Mouse (Mus musculus) heart, postnatal 0 days (tissue): ENCODE data around the gene Zdhhc8. TPM values are rescaled to one million over a fixed set of nuclear protein-coding genes. Genes with fewer than 3 reads are reported as not detected.

Experiments
- ATAC-seq: fragments of 200-750 bp; cut with Nextera tagmentation; 2 replicates; pipeline ENCODE4 v1.8.0; 2017; ENCODE audit warnings: low read depth, moderate number of reproducible peaks, moderate library complexity; ENCODE audit not compliant: insufficient read depth
- DNase-seq: peaks from one replicate; pipeline ENCODE4 v3.0.0-alpha.2; 2016; ENCODE audit warnings: low spot score
- H3K27ac ChIP-seq: fragments of 300-500 bp; sonication (generic); 2 replicates; pipeline ENCODE4 v1.5.1; 2014; ENCODE audit warnings: low read depth, mild to moderate bottlenecking
- H3K27me3 ChIP-seq: fragments of 300-500 bp; sonication (generic); 2 replicates; pipeline ENCODE4 v1.6.1; 2014; ENCODE audit warnings: low read length, mixed read lengths; ENCODE audit not compliant: control insufficient read depth, insufficient read depth
- H3K36me3 ChIP-seq: fragments of 300-500 bp; sonication (generic); replicated peaks from 2 replicates; pipeline ENCODE4 v1.6.1; 2014; ENCODE audit warnings: low read length, mixed read lengths; ENCODE audit not compliant: control insufficient read depth, insufficient read depth
- H3K4me1 ChIP-seq: fragments of 300-500 bp; sonication (generic); 2 replicates; pipeline ENCODE4 v1.6.1; 2014; ENCODE audit warnings: antibody characterized with exemption; ENCODE audit not compliant: control insufficient read depth, insufficient read depth
- H3K4me2 ChIP-seq: fragments of 300-500 bp; sonication (generic); 2 replicates; pipeline ENCODE4 v1.6.1; 2014; ENCODE audit warnings: low read depth, mild to moderate bottlenecking, low read length, moderate library complexity
- H3K4me3 ChIP-seq: fragments of 300-500 bp; sonication (generic); 2 replicates; pipeline ENCODE4 v1.5.1; 2014; ENCODE audit warnings: low read depth, low read length
- H3K9ac ChIP-seq: fragments of 300-500 bp; sonication (generic); replicated peaks from 2 replicates; pipeline ENCODE4 v1.6.1; 2014; ENCODE audit warnings: low read depth, low read length, mixed read lengths
- H3K9me3 ChIP-seq: fragments of 300-500 bp; sonication (generic); replicated peaks from 2 replicates; pipeline ENCODE4 v1.6.1; 2016; ENCODE audit warnings: low read length; ENCODE audit not compliant: control insufficient read depth
- CTCF ChIP-seq: IDR thresholded peaks from 2 replicates; pipeline ENCODE4 v1.5.1; 2016; ENCODE audit warnings: antibody characterized with exemption, control low read depth, low read depth
- EP300 ChIP-seq: IDR thresholded peaks from 2 replicates; pipeline ENCODE4 v1.6.1; 2016; ENCODE audit warnings: antibody characterized with exemption, low read depth
- WGBS: fragments of 180-500 bp; shearing (Covaris S2); extraction: QIAGEN DNeasy Blood & Tissue Kit; methylation state at CpG from one replicate; pipeline ENCODE4 v1.1.7; 2014; 5-methylcytosine and 5-hydroxymethylcytosine counted together
- polyA plus RNA-seq: library from polyadenylated mRNA; unstranded; fragments of >200 nt; fragmentation: Nextera tagmentation; extraction: Ambion mirVana; gene quantifications from 2 replicates; pipeline ENCODE4 v1.2.1, GENCODE M21; 2015
- total RNA-seq: library from RNA; depleted of rRNA; stranded (reverse); fragments of >200 nt; gene quantifications from 2 replicates; pipeline ENCODE4 v1.2.3, GENCODE M21; 2014; ENCODE audit warnings: low replicate concordance

The Zdhhc8 gene
- total and polyA plus RNA-seq, 2 experiments from 2014 or later, result 16.4 to 27.7 TPM

GRCm38 (mm10) chr16:18233451-18233850 lies 1.5 kb downstream of the Zdhhc8 start:
- WGBS, result 28% methylated on average over 1 of the region's 1 CpGs
- Histone ChIP-seq H3K9ac (peak overlapping the region; percentile 90; the same call in 1 of the 2 replicates), H3K4me3 (peak overlapping the region; percentile 89; the same call in 1 of the 2 replicates), H3K4me1 (peaks cover 58% of the 10 kb centered on the region), H3K27ac (no peak overlapping the region), H3K27me3 (no peaks in the 10 kb centered on the region), H3K4me2 (peak overlapping the region; percentile 93; the same call in 1 of the 2 replicates), H3K36me3 (peaks cover 8% of the 10 kb centered on the region), H3K9me3 (no peaks in the 10 kb centered on the region)
- ATAC-seq, result no peak
- TF ChIP-seq EP300, result no peak
- no peak for TF ChIP-seq CTCF
- DNase-seq, result no peak

- H3K4me2 ChIP-seq, result 0 out of 2 replicates have a peak overlapping the region, but pooled peaks have one; percentile 1
- H3K4me3 ChIP-seq, result no peak overlapping the region
- DNase-seq (no peak), ATAC-seq (no peak)
- 70% methylated on average over 4 of the region's 4 CpGs for WGBS
- TF ChIP-seq CTCF, result no peak
- no peak for TF ChIP-seq EP300
- H3K9me3 ChIP-seq, result no peaks in the 10 kb centered on the region
- peaks cover 58% of the 10 kb centered on the region for H3K4me1 ChIP-seq
- H3K27me3 ChIP-seq, result no peaks in the 10 kb centered on the region
- peaks cover 16% of the 10 kb centered on the region for H3K36me3 ChIP-seq
- no peak overlapping the region for H3K9ac ChIP-seq
- peak overlapping the region; percentile 93 for H3K27ac ChIP-seq
Measured at GRCm38 (mm10) chr16:18231451-18231850, 3.5 kb downstream of the Zdhhc8 start.

- DNase-seq, result no peak
- ATAC-seq, result no peak
- Histone ChIP-seq H3K9ac (no peak overlapping the region), H3K4me2 (0 out of 2 replicates have a peak overlapping the region, but pooled peaks have one; percentile 55), H3K36me3 (peaks cover 20% of the 10 kb centered on the region), H3K27me3 (no peaks in the 10 kb centered on the region), H3K9me3 (no peaks in the 10 kb centered on the region), H3K4me3 (no peak overlapping the region), H3K27ac (peak overlapping the region; percentile 93), H3K4me1 (peaks cover 55% of the 10 kb centered on the region)
- no peak for TF ChIP-seq CTCF
- TF ChIP-seq EP300, result no peak
- 78% methylated on average over 3 of the region's 3 CpGs for WGBS
Measured at GRCm38 (mm10) chr16:18231047-18231446, 3.9 kb downstream of the Zdhhc8 start.

GRCm38 (mm10) chr16:18230617-18231016 lies 4.3 kb downstream of the Zdhhc8 start:
- Histone ChIP-seq H3K27me3 (no peaks in the 10 kb centered on the region), H3K27ac (peak overlapping the region; percentile 93), H3K36me3 (peaks cover 24% of the 10 kb centered on the region), H3K9me3 (no peaks in the 10 kb centered on the region), H3K4me2 (peak overlapping the region; percentile 55), H3K4me3 (no peak overlapping the region), H3K4me1 (peaks cover 51% of the 10 kb centered on the region), H3K9ac (no peak overlapping the region; the same call in 1 of the 2 replicates)
- TF ChIP-seq EP300, result no peak
- peak; percentile 16 for TF ChIP-seq CTCF
- DNase-seq, result no peak
- no peak for ATAC-seq
- 49% methylated on average over 6 of the region's 6 CpGs for WGBS

- peak overlapping the region; percentile 22 for H3K4me3 ChIP-seq
- H3K27ac ChIP-seq, result peak overlapping the region; percentile 93
Measured at GRCm38 (mm10) chr16:18229622-18230021, 5.3 kb downstream of the Zdhhc8 start.

GRCm38 (mm10) chr16:18228856-18229255 lies 6.1 kb downstream of the Zdhhc8 start:
- TF ChIP-seq CTCF (no peak), EP300 (no peak)
- Histone ChIP-seq H3K4me3 (no peak overlapping the region), H3K4me1 (peaks cover 44% of the 10 kb centered on the region), H3K9me3 (no peaks in the 10 kb centered on the region), H3K27ac (peak overlapping the region; percentile 93), H3K4me2 (peak overlapping the region; percentile 55; the same call in 1 of the 2 replicates), H3K36me3 (peaks cover 42% of the 10 kb centered on the region), H3K9ac (no peak overlapping the region), H3K27me3 (no peaks in the 10 kb centered on the region)
- no peak for DNase-seq
- ATAC-seq, result no peak
- 72% methylated on average over 4 of the region's 4 CpGs for WGBS

More at GRCm38 (mm10) chr16:18229622-18230021, 5.3 kb downstream of the Zdhhc8 start:
- peak overlapping the region; percentile 55 for H3K4me2 ChIP-seq
- H3K9ac ChIP-seq, result peak overlapping the region; percentile 35
- DNase-seq, result peak; percentile 73
- 6% methylated on average over 11 of the region's 11 CpGs for WGBS
- ATAC-seq, result peak; percentile 80
- H3K36me3 ChIP-seq, result peaks cover 34% of the 10 kb centered on the region
- H3K27me3 ChIP-seq, result no peaks in the 10 kb centered on the region
- TF ChIP-seq CTCF (no peak), EP300 (no peak)
- H3K4me1 ChIP-seq, result peaks cover 49% of the 10 kb centered on the region
- no peaks in the 10 kb centered on the region for H3K9me3 ChIP-seq
